Mouse (Mus musculus): ENCODE results near the gene Krtap5-1. TPM values are rescaled to one million over a fixed set of nuclear protein-coding genes. Genes with fewer than 3 reads are reported as not detected.
A peak's percentile ranks its signal among the peaks of the same experiment; 100 is the strongest.
"Not testable (repeated sequence)": the region's sequence is repeated elsewhere in the genome, so short reads cannot be mapped to it uniquely, and the experiment has no call there.

Gene Krtap5-1
- polyA plus RNA-seq, 1 experiment from 2014 or later: not detected

- no peak overlapping the region for H3K27ac ChIP-seq (ENCODE audit: low read length)
- H3K4me3 ChIP-seq (ENCODE audit: low read length): no peak overlapping the region
- no peak overlapping the region for H3K9ac ChIP-seq (ENCODE audit: low read length)
- no peak overlapping the region for H3K4me2 ChIP-seq (ENCODE audit: low read depth, low read length)
- ATAC-seq (ENCODE audit: low read depth): no peak
- H3K36me3 ChIP-seq (ENCODE audit: control insufficient read depth, insufficient read depth, low read length): no peaks in the 10 kb centered on the region
- no peaks in the 10 kb centered on the region for H3K4me1 ChIP-seq (replicated peaks; ENCODE audit: control insufficient read depth, insufficient read depth, low read length)
- H3K27me3 ChIP-seq (ENCODE audit: control insufficient read depth, insufficient read depth, low read depth, low read length): no peaks in the 10 kb centered on the region
- WGBS: 49% methylated on average over 5 of the region's 5 CpGs
- no peaks in the 10 kb centered on the region for H3K9me3 ChIP-seq (ENCODE audit: control insufficient read depth, low read length)
Observed at GRCm38 (mm10) chr7:142314600-142315285, 17.8 kb upstream of the Krtap5-1 start.

- not testable (repeated sequence) for H3K9me3 ChIP-seq (ENCODE audit: control insufficient read depth, low read length); ATAC-seq (ENCODE audit: low read depth); H3K9ac ChIP-seq (ENCODE audit: low read length); H3K27me3 ChIP-seq (ENCODE audit: control insufficient read depth, insufficient read depth, low read depth, low read length); H3K4me1 ChIP-seq (replicated peaks; ENCODE audit: control insufficient read depth, insufficient read depth, low read length); H3K4me3 ChIP-seq (ENCODE audit: low read length); H3K36me3 ChIP-seq (ENCODE audit: control insufficient read depth, insufficient read depth, low read length); H3K27ac ChIP-seq (ENCODE audit: low read length); H3K4me2 ChIP-seq (ENCODE audit: low read depth, low read length)
- 76% methylated on average over 1 of the region's 1 CpGs for WGBS
Observed at GRCm38 (mm10) chr7:142303929-142304328, 7.0 kb upstream of the Krtap5-1 start.

GRCm38 (mm10) chr7:142303249-142303648, 6.3 kb upstream of the Krtap5-1 start, which contains the start of gene Krtap5-4:
Krtap5-4 (plus strand) TSS chr7:142303549.
- no peak for ATAC-seq (ENCODE audit: low read depth)
- WGBS: 27% methylated on average over 3 of the region's 3 CpGs
- no peaks in the 10 kb centered on the region for H3K9me3 ChIP-seq (ENCODE audit: control insufficient read depth, low read length)
- no peak within 1 kb of the TSS for H3K4me2 ChIP-seq (ENCODE audit: low read depth, low read length)
- H3K27ac ChIP-seq (ENCODE audit: low read length): no peak within 1 kb of the TSS
- no peak within 1 kb of the TSS for H3K4me3 ChIP-seq (ENCODE audit: low read length)
- H3K36me3 ChIP-seq (ENCODE audit: control insufficient read depth, insufficient read depth, low read length): no peaks in the 10 kb centered on the region
- no peaks in the 10 kb centered on the region for H3K4me1 ChIP-seq (replicated peaks; ENCODE audit: control insufficient read depth, insufficient read depth, low read length)
- no peaks in the 10 kb centered on the region; the same call in 1 of the 2 replicates for H3K27me3 ChIP-seq (ENCODE audit: control insufficient read depth, insufficient read depth, low read depth, low read length)
- H3K9ac ChIP-seq (ENCODE audit: low read length): no peak within 1 kb of the TSS

GRCm38 (mm10) chr7:142296108-142296507, 810 bp downstream of the Krtap5-1 start:
- 17% methylated on average over 4 of the region's 4 CpGs for WGBS
- H3K36me3 ChIP-seq (ENCODE audit: control insufficient read depth, insufficient read depth, low read length); H3K27me3 ChIP-seq (ENCODE audit: control insufficient read depth, insufficient read depth, low read depth, low read length); H3K9ac ChIP-seq (ENCODE audit: low read length); H3K9me3 ChIP-seq (ENCODE audit: control insufficient read depth, low read length); H3K4me3 ChIP-seq (ENCODE audit: low read length); H3K27ac ChIP-seq (ENCODE audit: low read length); ATAC-seq (ENCODE audit: low read depth); H3K4me2 ChIP-seq (ENCODE audit: low read depth, low read length); H3K4me1 ChIP-seq (replicated peaks; ENCODE audit: control insufficient read depth, insufficient read depth, low read length): not testable (repeated sequence)

GRCm38 (mm10) chr7:142295418-142295817, 1.5 kb downstream of the Krtap5-1 start:
- ATAC-seq (ENCODE audit: low read depth): no peak
- Histone ChIP-seq H3K36me3 (ENCODE audit: control insufficient read depth, insufficient read depth, low read length) (no peaks in the 10 kb centered on the region), H3K4me2 (ENCODE audit: low read depth, low read length) (no peak overlapping the region), H3K4me1 (replicated peaks; ENCODE audit: control insufficient read depth, insufficient read depth, low read length) (no peaks in the 10 kb centered on the region), H3K27ac (ENCODE audit: low read length) (no peak overlapping the region), H3K4me3 (ENCODE audit: low read length) (no peak overlapping the region), H3K9me3 (ENCODE audit: control insufficient read depth, low read length) (no peaks in the 10 kb centered on the region), H3K9ac (ENCODE audit: low read length) (no peak overlapping the region), H3K27me3 (ENCODE audit: control insufficient read depth, insufficient read depth, low read depth, low read length) (no peaks in the 10 kb centered on the region; the same call in 1 of the 2 replicates)

GRCm38 (mm10) chr7:142293851-142294250, 3.1 kb downstream of the Krtap5-1 start:
- not testable (repeated sequence) for H3K4me1 ChIP-seq (replicated peaks; ENCODE audit: control insufficient read depth, insufficient read depth, low read length); H3K9me3 ChIP-seq (ENCODE audit: control insufficient read depth, low read length); H3K27me3 ChIP-seq (ENCODE audit: control insufficient read depth, insufficient read depth, low read depth, low read length); H3K36me3 ChIP-seq (ENCODE audit: control insufficient read depth, insufficient read depth, low read length); H3K4me2 ChIP-seq (ENCODE audit: low read depth, low read length); H3K27ac ChIP-seq (ENCODE audit: low read length); H3K4me3 ChIP-seq (ENCODE audit: low read length); H3K9ac ChIP-seq (ENCODE audit: low read length)
- 0% methylated on average over 2 of the region's 2 CpGs for WGBS
- peak; percentile 81 for ATAC-seq (ENCODE audit: low read depth)

GRCm38 (mm10) chr7:142285910-142286612, 10.9 kb downstream of the Krtap5-1 start:
- H3K4me2 ChIP-seq (ENCODE audit: low read depth, low read length); H3K27me3 ChIP-seq (ENCODE audit: control insufficient read depth, insufficient read depth, low read depth, low read length); H3K4me1 ChIP-seq (replicated peaks; ENCODE audit: control insufficient read depth, insufficient read depth, low read length); ATAC-seq (ENCODE audit: low read depth); H3K9me3 ChIP-seq (ENCODE audit: control insufficient read depth, low read length); H3K9ac ChIP-seq (ENCODE audit: low read length); H3K27ac ChIP-seq (ENCODE audit: low read length); H3K36me3 ChIP-seq (ENCODE audit: control insufficient read depth, insufficient read depth, low read length); H3K4me3 ChIP-seq (ENCODE audit: low read length): not testable (repeated sequence)
- 38% methylated on average over 9 of the region's 9 CpGs for WGBS

- H3K4me3 ChIP-seq (ENCODE audit: low read length): peak overlapping the region; percentile 57
- 15% methylated on average over 23 of the region's 23 CpGs for whole genome bisulfite sequencing
- H3K27ac ChIP-seq (ENCODE audit: low read length): peak overlapping the region; percentile 7; the same call in 1 of the 2 replicates
Observed at GRCm38 (mm10) chr7:142285130-142285835, 11.6 kb downstream of the Krtap5-1 start.

GRCm38 (mm10) chr7:142284615-142285080, 12.3 kb downstream of the Krtap5-1 start:
- Histone ChIP-seq H3K27me3 (ENCODE audit: control insufficient read depth, insufficient read depth, low read depth, low read length) (no peaks in the 10 kb centered on the region), H3K4me2 (ENCODE audit: low read depth, low read length) (peak overlapping the region; percentile 85), H3K36me3 (ENCODE audit: control insufficient read depth, insufficient read depth, low read length) (no peaks in the 10 kb centered on the region), H3K9ac (ENCODE audit: low read length) (peak overlapping the region; percentile 75), H3K9me3 (ENCODE audit: control insufficient read depth, low read length) (no peaks in the 10 kb centered on the region), H3K27ac (ENCODE audit: low read length) (peak overlapping the region; percentile 94), H3K4me1 (replicated peaks; ENCODE audit: control insufficient read depth, insufficient read depth, low read length) (peaks cover 2% of the 10 kb centered on the region; the same call in 1 of the 2 replicates), H3K4me3 (ENCODE audit: low read length) (peak overlapping the region; percentile 57)
- under 1% methylated on average over 19 of the region's 19 CpGs for WGBS
- peak; percentile 88 for ATAC-seq (ENCODE audit: low read depth)

More at GRCm38 (mm10) chr7:142285130-142285835, 11.6 kb downstream of the Krtap5-1 start:
- peak; percentile 69 for ATAC-seq (ENCODE audit: low read depth)
- Histone ChIP-seq H3K9me3 (ENCODE audit: control insufficient read depth, low read length) (no peaks in the 10 kb centered on the region), H3K9ac (ENCODE audit: low read length) (no peak overlapping the region), H3K27me3 (ENCODE audit: control insufficient read depth, insufficient read depth, low read depth, low read length) (no peaks in the 10 kb centered on the region), H3K36me3 (ENCODE audit: control insufficient read depth, insufficient read depth, low read length) (no peaks in the 10 kb centered on the region), H3K4me1 (replicated peaks; ENCODE audit: control insufficient read depth, insufficient read depth, low read length) (peaks cover 2% of the 10 kb centered on the region; the same call in 1 of the 2 replicates), H3K4me2 (ENCODE audit: low read depth, low read length) (peak overlapping the region; percentile 85)
